ENCODE assay signal across 11 mouse cellular contexts in the genomic region with DNA sequence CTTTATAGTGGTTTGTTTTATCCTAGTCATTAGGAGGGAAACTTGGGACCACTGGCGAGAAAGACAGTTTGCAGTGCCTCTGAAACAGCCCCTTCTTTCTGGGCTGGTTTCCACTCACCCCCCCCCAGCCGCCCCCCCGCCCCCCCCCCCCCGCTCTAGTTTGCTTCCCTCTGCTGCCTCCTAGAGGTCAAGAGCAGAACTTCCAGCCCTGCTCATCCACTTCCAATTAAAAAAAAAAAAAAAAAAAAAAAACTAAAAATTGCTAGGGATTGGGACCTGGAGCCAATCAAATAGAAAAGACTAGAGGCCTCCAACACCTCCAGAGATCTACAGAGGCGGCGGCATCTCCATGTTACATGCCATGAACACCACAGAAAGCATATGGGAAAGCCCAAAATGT. TPM values are rescaled to one million over a fixed set of nuclear protein-coding genes. Genes with fewer than 3 reads are reported as not detected.
A peak's percentile ranks its signal among the peaks of the same experiment; 100 is the strongest.
DNase-seq lines count a peak whose midpoint lies in the region; ATAC-seq and TF ChIP-seq lines count a peak whose summit lies in the region.
"Had no signal": no experiment of that assay in that cellular context is flagged by ENCODE, and none has a peak within 500 bp of the region (broad histone marks: within the 10 kb centered on the region; RNA-seq: fewer than 3 reads in every experiment).

No protein-coding gene starts in this region.

- 25% methylated on average over 4 of the region's 6 CpGs for WGBS in hindbrain, postnatal 0 days
- whole genome bisulfite sequencing in hindbrain, embryonic 10.5 days = 20% methylated on average over 6 of the region's 6 CpGs
- whole genome bisulfite sequencing in midbrain, postnatal 0 days = 20% methylated on average over 6 of the region's 6 CpGs
- WGBS in midbrain, embryonic 11.5 days = 25% methylated on average over 4 of the region's 6 CpGs

- no peak for TF ChIP-seq POLR2A in brain, embryonic 14.5 days (IDR thresholded peaks at IDR 0.05; ENCODE audit: borderline replicate concordance, extremely low read depth, insufficient read depth, insufficient read length, poor library complexity, severe bottlenecking)

- no peak overlapping the region for H3K27ac ChIP-seq in hindbrain, postnatal 0 days
- no peak overlapping the region for H3K27ac ChIP-seq in hindbrain, embryonic 10.5 days
- no peak overlapping the region for H3K27ac ChIP-seq in midbrain, postnatal 0 days (ENCODE audit: low read depth, low read length)
- no peak overlapping the region for H3K27ac ChIP-seq in midbrain, embryonic 11.5 days (ENCODE audit: low read depth, low read length)
- H3K27ac ChIP-seq: liver, embryonic 13.5 days had no signal

- H3K36me3 ChIP-seq in hindbrain, postnatal 0 days (ENCODE audit: insufficient read depth, low read length) = no peaks in the 10 kb centered on the region
- no peaks in the 10 kb centered on the region for H3K36me3 ChIP-seq in hindbrain, embryonic 10.5 days
- no peaks in the 10 kb centered on the region for H3K36me3 ChIP-seq in midbrain, postnatal 0 days (ENCODE audit: insufficient read depth, low read length)
- H3K36me3 ChIP-seq in midbrain, embryonic 11.5 days (ENCODE audit: control insufficient read depth, insufficient read depth, low read length) = no peaks in the 10 kb centered on the region
- H3K36me3 ChIP-seq: liver, embryonic 13.5 days had no signal

- H3K9me3 ChIP-seq in hindbrain, postnatal 0 days (ENCODE audit: low read length) = no peaks in the 10 kb centered on the region
- H3K9me3 ChIP-seq in hindbrain, embryonic 10.5 days = peaks cover 5% of the 10 kb centered on the region; the same call in 1 of the 2 replicates
- H3K9me3 ChIP-seq in midbrain, postnatal 0 days (ENCODE audit: low read length) = no peaks in the 10 kb centered on the region
- no peaks in the 10 kb centered on the region for H3K9me3 ChIP-seq in midbrain, embryonic 11.5 days (ENCODE audit: control insufficient read depth, low read length)
- H3K9me3 ChIP-seq: liver, embryonic 13.5 days had no signal

- H3K9ac ChIP-seq in hindbrain, postnatal 0 days (replicated peaks; ENCODE audit: low read length) = no peak overlapping the region
- no peak overlapping the region for H3K9ac ChIP-seq in midbrain, postnatal 0 days (replicated peaks; ENCODE audit: low read length, poor library complexity, severe bottlenecking)
- H3K9ac ChIP-seq in midbrain, embryonic 11.5 days (ENCODE audit: low read length) = no peak overlapping the region
- H3K9ac ChIP-seq: liver, embryonic 13.5 days had no signal

- H3K27me3 ChIP-seq in hindbrain, postnatal 0 days (ENCODE audit: insufficient read depth, low read length) = no peaks in the 10 kb centered on the region
- H3K27me3 ChIP-seq in hindbrain, embryonic 10.5 days (ENCODE audit: insufficient read depth, poor library complexity, severe bottlenecking) = peaks cover 41% of the 10 kb centered on the region
- no peaks in the 10 kb centered on the region for H3K27me3 ChIP-seq in midbrain, postnatal 0 days (ENCODE audit: insufficient read depth, low read length)
- H3K27me3 ChIP-seq in midbrain, embryonic 11.5 days (ENCODE audit: control insufficient read depth, insufficient read depth, low read length) = peaks cover 12% of the 10 kb centered on the region

- no peak overlapping the region for H3K4me3 ChIP-seq in hindbrain, postnatal 0 days (ENCODE audit: low read length)
- no peak overlapping the region for H3K4me3 ChIP-seq in hindbrain, embryonic 10.5 days
- H3K4me3 ChIP-seq in midbrain, postnatal 0 days (ENCODE audit: low read depth, low read length) = no peak overlapping the region
- no peak overlapping the region for H3K4me3 ChIP-seq in midbrain, embryonic 11.5 days (ENCODE audit: low read depth, low read length)
- H3K4me3 ChIP-seq: liver, embryonic 13.5 days; myocyte had no signal

- H3K4me1 ChIP-seq in hindbrain, postnatal 0 days (ENCODE audit: insufficient read depth, low read length) = peaks cover 9% of the 10 kb centered on the region; the same call in 1 of the 2 replicates
- peaks cover 36% of the 10 kb centered on the region for H3K4me1 ChIP-seq in hindbrain, embryonic 10.5 days (replicated peaks)
- H3K4me1 ChIP-seq in midbrain, postnatal 0 days (ENCODE audit: insufficient read depth, low read length) = peaks cover 4% of the 10 kb centered on the region; the same call in 1 of the 2 replicates
- H3K4me1 ChIP-seq in midbrain, embryonic 11.5 days (ENCODE audit: control insufficient read depth, insufficient read depth, low read length) = peaks cover 4% of the 10 kb centered on the region; the same call in 1 of the 2 replicates
- H3K4me1 ChIP-seq: liver, embryonic 13.5 days had no signal

- ATAC-seq in hindbrain, postnatal 0 days = no peak
- ATAC-seq in midbrain, postnatal 0 days (ENCODE audit: low FRiP score) = no peak
- ATAC-seq in midbrain, embryonic 11.5 days (ENCODE audit: low FRiP score) = no peak

- TF ChIP-seq CTCF in hindbrain, postnatal 0 days (IDR thresholded peaks at IDR 0.05; ENCODE audit: low read depth) = peak; percentile 38; the same call in 1 of the 2 replicates
- peak; percentile 57 for TF ChIP-seq CTCF in midbrain, postnatal 0 days (IDR thresholded peaks at IDR 0.05)
- TF ChIP-seq CTCF in brain, embryonic 14.5 days (IDR thresholded peaks at IDR 0.05; ENCODE audit: borderline replicate concordance, extremely low read depth, insufficient read depth, insufficient read length) = peak; percentile 22; the same call in 1 of the 2 replicates

- peak; percentile 67 for DNase-seq in hindbrain, postnatal 0 days (ENCODE audit: low spot score)
- no peak for DNase-seq in hindbrain, embryonic 10.5 days (ENCODE audit: low spot score)
- DNase-seq in midbrain, postnatal 0 days (ENCODE audit: low spot score) = peak; percentile 40
- DNase-seq in midbrain, embryonic 11.5 days (ENCODE audit: low spot score, missing footprints) = no peak
- DNase-seq in brain, embryonic 14.5 days (ENCODE audit: low read depth) = peak; percentile 30
- DNase-seq in retina, embryonic 14.5 days (ENCODE audit: low spot score) = peak; percentile 59
- no peak for DNase-seq in spleen, postnatal 36 days (ENCODE audit: low spot score in 2 of 2)
- DNase-seq: kidney, adult 18-20 months; liver, embryonic 13.5 days had no signal

- H3K4me2 ChIP-seq in hindbrain, postnatal 0 days (ENCODE audit: low read depth, low read length) = no peak overlapping the region
- no peak overlapping the region for H3K4me2 ChIP-seq in midbrain, postnatal 0 days (ENCODE audit: low read depth, low read length, poor library complexity, severe bottlenecking)
- H3K4me2 ChIP-seq in midbrain, embryonic 11.5 days = no peak overlapping the region
- H3K4me2 ChIP-seq: heart, embryonic 11.5 days; liver, embryonic 13.5 days had no signal

RNA-seq across cellular contexts. Expression of a gene that starts 5.9 kb away (rescaled TPM):
- total RNA-seq in hindbrain, postnatal 0 days (2014; rRNA removed) = 63.4 and 65.0 TPM in 2 replicates
- polyA plus RNA-seq in hindbrain, postnatal 0 days (2015; fragmentation: Nextera tagmentation; extraction: Ambion mirVana) = 20.8 and 22.0 TPM in 2 replicates
- polyA plus RNA-seq in hindbrain, embryonic 10.5 days (2016; fragmentation: Nextera tagmentation; extraction: Ambion mirVana) = 3.2 and 4.7 TPM in 2 replicates
- 38.3 and 42.7 TPM in 2 replicates for total RNA-seq in midbrain, postnatal 0 days (2014; rRNA removed)
- polyA plus RNA-seq in midbrain, postnatal 0 days (2015; fragmentation: Nextera tagmentation; extraction: Ambion mirVana) = 17.8 and 19.3 TPM in 2 replicates
- polyA plus RNA-seq in midbrain, embryonic 11.5 days (2014; fragmentation: Nextera tagmentation; extraction: Ambion mirVana) = 1.7 and 2.1 TPM in 2 replicates
- polyA plus RNA-seq in brain, embryonic 14.5 days (2012; rRNA removed) = 16.8 and 26.6 TPM in 2 replicates
- polyA plus RNA-seq: myocyte had no signal

Comparison
In these comparisons a context has a peak if more than half of its experiments do, and no peak if none do; other contexts are left out.
1. DNase-seq: peak in hindbrain, postnatal 0 days (single experiment), midbrain, postnatal 0 days (single experiment), brain, embryonic 14.5 days (single experiment) and retina, embryonic 14.5 days (single experiment); none in hindbrain, embryonic 10.5 days (single experiment), midbrain, embryonic 11.5 days (single experiment) and spleen, postnatal 36 days (0 of 2).
2. Peak in every context shown above with its lines, with median percentiles within 50 percentile points of each other: CTCF ChIP-seq.